Mouse (Mus musculus): ENCODE data around the gene Rsph10b. TPM values are rescaled to one million over a fixed set of nuclear protein-coding genes. Genes with fewer than 3 reads are reported as not detected.
A peak's percentile ranks its signal among the peaks of the same experiment; 100 is the strongest.

The Rsph10b gene
- polyA plus RNA-seq, 1 experiment from 2014 or later = 6.7 TPM

- no peak overlapping the region for H3K4me2 ChIP-seq (replicated peaks)
- H3K9ac ChIP-seq = no peak overlapping the region
- WGBS = 44% methylated on average over 2 of the region's 2 CpGs
- no peaks in the 10 kb centered on the region for H3K9me3 ChIP-seq (replicated peaks)
- H3K27me3 ChIP-seq = no peaks in the 10 kb centered on the region
- no peak overlapping the region for H3K4me3 ChIP-seq (replicated peaks)
- no peaks in the 10 kb centered on the region for H3K36me3 ChIP-seq
- H3K27ac ChIP-seq (replicated peaks) = no peak overlapping the region
- H3K4me1 ChIP-seq = no peaks in the 10 kb centered on the region
- ATAC-seq (ENCODE audit: insufficient number of reproducible peaks, low FRiP score, low TSS enrichment, low read depth) = no peak
These were observed 42.7 kb downstream of the Rsph10b start for GRCm38 (mm10) chr5:143975631-143975933.

- Histone ChIP-seq H3K9me3 (replicated peaks) (no peaks in the 10 kb centered on the region), H3K27me3 (no peaks in the 10 kb centered on the region)
- ATAC-seq (ENCODE audit: insufficient number of reproducible peaks, low FRiP score, low TSS enrichment, low read depth) = no peak
These were observed 43.4 kb downstream of the Rsph10b start for GRCm38 (mm10) chr5:143976232-143976631.

GRCm38 (mm10) chr5:143976726-143977431 lies 44.0 kb downstream of the Rsph10b start:
- Histone ChIP-seq H3K4me3 (replicated peaks) (no peak overlapping the region), H3K4me1 (no peaks in the 10 kb centered on the region), H3K4me2 (replicated peaks) (no peak overlapping the region), H3K36me3 (no peaks in the 10 kb centered on the region), H3K9ac (no peak overlapping the region), H3K27ac (replicated peaks) (no peak overlapping the region), H3K27me3 (no peaks in the 10 kb centered on the region), H3K9me3 (replicated peaks) (no peaks in the 10 kb centered on the region)
- no peak for ATAC-seq (ENCODE audit: insufficient number of reproducible peaks, low FRiP score, low TSS enrichment, low read depth)
- 78% methylated on average over 16 of the region's 16 CpGs for WGBS

More at GRCm38 (mm10) chr5:143976232-143976631, 43.4 kb downstream of the Rsph10b start:
- H3K4me2 ChIP-seq (replicated peaks) = no peak overlapping the region
- WGBS = 88% methylated on average over 11 of the region's 11 CpGs
- no peaks in the 10 kb centered on the region for H3K4me1 ChIP-seq
- H3K4me3 ChIP-seq (replicated peaks) = no peak overlapping the region
- no peaks in the 10 kb centered on the region for H3K36me3 ChIP-seq
- no peak overlapping the region for H3K27ac ChIP-seq (replicated peaks)
- no peak overlapping the region for H3K9ac ChIP-seq

DNA sequence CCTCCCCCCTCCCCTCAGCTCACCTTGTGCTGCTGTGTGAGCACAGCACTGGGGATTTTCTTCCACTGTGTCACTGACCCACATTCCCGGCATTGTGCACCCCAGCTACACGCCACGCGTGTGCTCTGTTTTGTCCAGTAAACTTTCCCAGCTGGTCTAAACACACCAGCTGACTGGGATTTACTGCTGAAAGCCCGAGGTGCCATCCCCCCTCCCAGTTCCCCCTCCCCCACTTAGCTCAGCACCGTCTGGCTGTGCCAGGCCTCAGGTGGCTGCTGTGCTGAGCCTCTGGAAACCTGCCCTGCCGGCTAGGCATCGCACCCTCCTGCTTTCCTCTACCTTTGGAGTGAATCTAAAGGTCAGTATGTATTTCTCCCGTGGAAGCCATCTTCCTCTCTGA lies 48.0 kb downstream of the Rsph10b start:
- Histone ChIP-seq H3K4me3 (replicated peaks) (no peak overlapping the region), H3K4me2 (replicated peaks) (no peak overlapping the region), H3K27me3 (no peaks in the 10 kb centered on the region), H3K4me1 (no peaks in the 10 kb centered on the region), H3K27ac (replicated peaks) (no peak overlapping the region), H3K9ac (no peak overlapping the region), H3K9me3 (replicated peaks) (no peaks in the 10 kb centered on the region), H3K36me3 (peaks cover 12% of the 10 kb centered on the region; the same call in 1 of the 2 replicates)
- 23% methylated on average over 9 of the region's 9 CpGs for WGBS
- 0 out of 2 replicates have a peak, but pooled peaks have one; percentile 45 for ATAC-seq (ENCODE audit: insufficient number of reproducible peaks, low FRiP score, low TSS enrichment, low read depth)

GRCm38 (mm10) chr5:143982361-143982760 lies 49.5 kb downstream of the Rsph10b start:
- H3K27me3 ChIP-seq = no peaks in the 10 kb centered on the region
- H3K27ac ChIP-seq (replicated peaks) = no peak overlapping the region
- no peaks in the 10 kb centered on the region for H3K4me1 ChIP-seq
- 83% methylated on average over 2 of the region's 2 CpGs for WGBS
- H3K4me2 ChIP-seq (replicated peaks) = no peak overlapping the region
- H3K36me3 ChIP-seq = peaks cover 25% of the 10 kb centered on the region
- H3K9ac ChIP-seq = no peak overlapping the region
- H3K4me3 ChIP-seq (replicated peaks) = no peak overlapping the region
- ATAC-seq (ENCODE audit: insufficient number of reproducible peaks, low FRiP score, low TSS enrichment, low read depth) = no peak
- H3K9me3 ChIP-seq (replicated peaks) = no peaks in the 10 kb centered on the region

- 81% methylated on average over 7 of the region's 7 CpGs for WGBS
- Histone ChIP-seq H3K36me3 (peaks cover 55% of the 10 kb centered on the region), H3K9me3 (replicated peaks) (no peaks in the 10 kb centered on the region), H3K27me3 (no peaks in the 10 kb centered on the region), H3K4me3 (replicated peaks) (no peak overlapping the region), H3K27ac (replicated peaks) (no peak overlapping the region), H3K4me2 (replicated peaks) (no peak overlapping the region), H3K4me1 (no peaks in the 10 kb centered on the region), H3K9ac (no peak overlapping the region)
- ATAC-seq (ENCODE audit: insufficient number of reproducible peaks, low FRiP score, low TSS enrichment, low read depth) = no peak
These were observed 52.5 kb downstream of the Rsph10b start for GRCm38 (mm10) chr5:143985381-143985780.

- H3K4me1 ChIP-seq = no peaks in the 10 kb centered on the region
- no peaks in the 10 kb centered on the region for H3K9me3 ChIP-seq (replicated peaks)
- H3K27me3 ChIP-seq = no peaks in the 10 kb centered on the region
- ATAC-seq (ENCODE audit: insufficient number of reproducible peaks, low FRiP score, low TSS enrichment, low read depth) = no peak
- H3K9ac ChIP-seq = no peak overlapping the region
- H3K4me3 ChIP-seq (replicated peaks) = no peak overlapping the region
- H3K36me3 ChIP-seq = peaks cover 77% of the 10 kb centered on the region
- H3K4me2 ChIP-seq (replicated peaks) = no peak overlapping the region
- H3K27ac ChIP-seq (replicated peaks) = no peak overlapping the region
- WGBS = 97% methylated on average over 3 of the region's 3 CpGs
These were observed 54.8 kb downstream of the Rsph10b start for GRCm38 (mm10) chr5:143987596-143987995.

DNA sequence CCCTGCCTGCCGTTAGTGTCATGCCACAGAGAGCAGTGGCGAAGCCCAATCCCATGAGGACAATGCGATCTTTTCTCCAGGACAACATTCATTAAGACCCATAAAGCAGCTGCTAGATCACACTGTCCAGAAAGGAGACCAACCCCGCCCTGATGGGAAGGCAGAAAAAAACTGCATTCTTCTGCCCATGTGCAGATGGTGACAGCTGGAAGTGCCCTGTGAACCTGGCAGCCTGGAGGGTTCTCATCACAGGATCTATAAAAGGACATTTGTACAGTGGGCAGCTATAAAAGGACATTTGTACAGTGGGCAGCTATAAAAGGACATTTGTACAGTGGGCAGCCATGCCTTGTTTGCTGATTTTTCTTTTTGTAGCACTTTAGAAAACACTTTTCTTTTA lies 56.2 kb downstream of the Rsph10b start:
- Histone ChIP-seq H3K4me3 (replicated peaks) (no peak overlapping the region), H3K9me3 (replicated peaks) (no peaks in the 10 kb centered on the region), H3K36me3 (peaks cover 90% of the 10 kb centered on the region), H3K4me1 (no peaks in the 10 kb centered on the region), H3K27me3 (no peaks in the 10 kb centered on the region), H3K9ac (no peak overlapping the region), H3K4me2 (replicated peaks) (no peak overlapping the region), H3K27ac (replicated peaks) (no peak overlapping the region)
- ATAC-seq (ENCODE audit: insufficient number of reproducible peaks, low FRiP score, low TSS enrichment, low read depth) = 0 out of 2 replicates have a peak, but pooled peaks have one; percentile 22
- WGBS = 82% methylated on average over 4 of the region's 4 CpGs

DNA sequence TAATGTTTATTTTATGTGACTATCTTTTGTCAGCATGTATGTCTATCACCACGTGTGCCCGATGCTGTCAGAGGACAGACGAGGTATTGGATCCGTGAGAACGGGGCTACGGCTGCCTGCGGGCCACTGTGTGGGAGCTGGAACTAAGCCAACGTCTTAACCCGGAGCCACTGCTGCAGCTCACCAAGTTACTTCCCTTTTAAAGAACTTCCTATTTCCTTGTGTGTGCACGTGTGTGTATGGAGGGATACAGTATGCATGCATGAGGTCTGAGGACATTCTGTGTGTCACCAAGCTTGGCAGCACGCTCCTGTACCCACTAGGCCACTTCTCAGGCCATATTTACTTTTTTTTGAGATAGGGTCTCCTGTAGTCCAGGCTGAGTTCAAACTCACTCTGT lies 57.3 kb downstream of the Rsph10b start:
- Histone ChIP-seq H3K36me3 (peaks cover 90% of the 10 kb centered on the region), H3K4me3 (replicated peaks) (no peak overlapping the region), H3K4me1 (no peaks in the 10 kb centered on the region), H3K9me3 (replicated peaks) (no peaks in the 10 kb centered on the region), H3K4me2 (replicated peaks) (no peak overlapping the region), H3K27me3 (no peaks in the 10 kb centered on the region), H3K9ac (no peak overlapping the region), H3K27ac (replicated peaks) (no peak overlapping the region)
- no peak for ATAC-seq (ENCODE audit: insufficient number of reproducible peaks, low FRiP score, low TSS enrichment, low read depth)
- 84% methylated on average over 11 of the region's 11 CpGs for WGBS

- WGBS = 87% methylated on average over 10 of the region's 10 CpGs
- Histone ChIP-seq H3K27me3 (no peaks in the 10 kb centered on the region), H3K4me2 (replicated peaks) (no peak overlapping the region), H3K9ac (no peak overlapping the region), H3K4me3 (replicated peaks) (no peak overlapping the region), H3K27ac (replicated peaks) (no peak overlapping the region), H3K4me1 (no peaks in the 10 kb centered on the region), H3K9me3 (replicated peaks) (no peaks in the 10 kb centered on the region), H3K36me3 (peaks cover 98% of the 10 kb centered on the region)
- ATAC-seq (ENCODE audit: insufficient number of reproducible peaks, low FRiP score, low TSS enrichment, low read depth) = no peak
These were observed 59.8 kb downstream of the Rsph10b start for GRCm38 (mm10) chr5:143992661-143993060.

- Histone ChIP-seq H3K4me1 (no peaks in the 10 kb centered on the region), H3K9ac (no peak overlapping the region), H3K36me3 (peaks cover 99% of the 10 kb centered on the region), H3K27ac (replicated peaks) (no peak overlapping the region), H3K9me3 (replicated peaks) (no peaks in the 10 kb centered on the region), H3K4me3 (replicated peaks) (no peak overlapping the region), H3K27me3 (no peaks in the 10 kb centered on the region), H3K4me2 (replicated peaks) (no peak overlapping the region)
- 90% methylated on average over 8 of the region's 8 CpGs for WGBS
- ATAC-seq (ENCODE audit: insufficient number of reproducible peaks, low FRiP score, low TSS enrichment, low read depth) = no peak
These were observed 60.4 kb downstream of the Rsph10b start for GRCm38 (mm10) chr5:143993260-143993659.

DNA sequence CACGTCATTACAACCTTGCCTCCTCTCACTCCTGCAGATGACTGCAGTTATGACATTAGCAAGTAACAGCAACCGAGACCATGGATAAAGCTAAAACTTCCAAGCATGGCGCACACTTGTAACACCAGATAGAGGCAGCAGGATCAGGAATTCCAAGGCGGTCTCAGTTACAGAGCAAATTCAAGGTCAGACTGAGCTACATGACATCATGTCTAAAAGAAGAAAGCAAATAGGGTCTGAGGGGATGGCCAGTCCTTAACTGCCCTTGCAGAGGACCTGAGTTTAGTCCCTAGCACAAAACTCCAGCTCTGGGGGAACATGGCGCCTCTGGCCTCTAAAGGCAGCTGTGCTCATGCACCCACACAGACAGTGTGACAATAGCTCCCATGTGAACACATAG lies 61.0 kb downstream of the Rsph10b start:
- Histone ChIP-seq H3K4me1 (no peaks in the 10 kb centered on the region), H3K36me3 (peaks cover 98% of the 10 kb centered on the region), H3K27ac (replicated peaks) (no peak overlapping the region), H3K4me2 (replicated peaks) (no peak overlapping the region), H3K4me3 (replicated peaks) (no peak overlapping the region), H3K9ac (no peak overlapping the region), H3K27me3 (no peaks in the 10 kb centered on the region), H3K9me3 (replicated peaks) (no peaks in the 10 kb centered on the region)
- WGBS = 92% methylated on average over 5 of the region's 5 CpGs
- ATAC-seq (ENCODE audit: insufficient number of reproducible peaks, low FRiP score, low TSS enrichment, low read depth) = no peak

All from embryonic facial prominence, embryonic 15.5 days (tissue).